Mouse (Mus musculus): ENCODE data around the gene Dbn1. TPM values are rescaled to one million over a fixed set of nuclear protein-coding genes. Genes with fewer than 3 reads are reported as not detected.

Dbn1 gene
- polyA plus RNA-seq, 1 experiment from 2014 or later = 104 TPM

DNA sequence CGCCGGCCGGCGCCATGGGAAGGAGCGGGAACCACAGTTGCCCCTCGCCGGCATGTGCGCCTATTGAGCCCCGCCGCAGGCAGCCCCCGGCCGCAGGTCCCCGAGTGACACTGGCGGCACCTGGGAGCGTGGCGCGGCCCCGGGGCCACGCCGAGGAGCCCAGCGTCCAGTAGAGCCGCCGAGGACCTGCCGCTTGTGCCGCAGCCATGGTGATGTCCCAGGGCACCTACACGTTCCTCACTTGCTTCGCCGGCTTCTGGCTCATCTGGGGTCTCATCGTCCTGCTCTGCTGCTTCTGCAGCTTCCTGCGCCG, 16.1 kb downstream of the Dbn1 start:
- peak overlapping the region; percentile 63 for H3K9ac ChIP-seq (ENCODE audit: low read depth, low read length)
- peak; percentile 23 for ATAC-seq (replicated peaks; ENCODE audit: low FRiP score, low read depth)
- H3K27ac ChIP-seq = no peak overlapping the region
- H3K4me3 ChIP-seq (replicated peaks; ENCODE audit: low read depth, low read length) = peak overlapping the region; percentile 64
- no peak for DNase-seq (ENCODE audit: low spot score)
- H3K4me2 ChIP-seq (ENCODE audit: low read length) = peak overlapping the region; percentile 99
- H3K27me3 ChIP-seq (ENCODE audit: insufficient read depth, low read length) = no peaks in the 10 kb centered on the region
- WGBS = 0% methylated on average over 16 of the region's 31 CpGs
- no peak for TF ChIP-seq CTCF (IDR thresholded peaks at IDR 0.05; ENCODE audit: low read depth)
- H3K36me3 ChIP-seq (ENCODE audit: insufficient read depth, low read length) = peaks cover 18% of the 10 kb centered on the region
- peaks cover 6% of the 10 kb centered on the region; the same call in 1 of the 2 replicates for H3K4me1 ChIP-seq (replicated peaks; ENCODE audit: insufficient read depth, low read length)
- H3K9me3 ChIP-seq (replicated peaks; ENCODE audit: low read length) = no peaks in the 10 kb centered on the region

DNA sequence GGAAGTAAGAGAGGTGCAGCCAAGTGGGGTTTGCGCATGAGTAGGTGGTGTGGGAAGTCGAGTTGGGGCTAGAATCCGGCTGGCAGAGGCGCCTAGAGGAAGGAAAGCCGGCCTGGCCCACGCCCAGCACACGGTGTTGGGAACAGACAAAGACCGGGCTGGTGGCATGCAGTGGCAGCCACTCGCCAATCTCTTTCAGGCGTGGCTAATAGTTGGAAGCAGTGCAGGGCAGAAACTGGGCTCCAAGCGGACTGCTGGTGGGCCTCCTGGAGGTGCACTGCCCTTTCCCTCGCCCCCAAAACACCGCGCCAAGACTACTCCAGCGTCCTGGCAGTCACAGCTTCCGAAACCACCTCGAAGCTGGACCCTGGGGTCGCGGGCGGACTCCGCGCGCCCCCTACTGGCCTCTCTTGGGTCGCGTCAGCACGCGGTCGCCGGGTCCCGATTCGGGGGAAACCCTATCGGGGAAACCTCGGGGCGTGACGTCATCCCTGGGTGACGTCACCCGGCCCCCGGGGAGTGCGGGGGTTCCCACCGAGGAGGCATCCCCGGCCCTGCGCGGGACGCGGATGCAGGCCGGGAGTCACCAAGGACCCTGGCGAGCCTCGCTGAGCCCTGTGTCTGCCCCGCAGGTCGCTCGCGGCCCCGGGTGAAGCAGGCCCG, 16.6 kb downstream of the Dbn1 start:
- Histone ChIP-seq H3K36me3 (ENCODE audit: insufficient read depth, low read length) (peaks cover 13% of the 10 kb centered on the region; the same call in 1 of the 2 replicates), H3K9me3 (replicated peaks; ENCODE audit: low read length) (no peaks in the 10 kb centered on the region), H3K4me2 (ENCODE audit: low read length) (peak overlapping the region; percentile 99), H3K4me1 (replicated peaks; ENCODE audit: insufficient read depth, low read length) (peaks cover 6% of the 10 kb centered on the region; the same call in 1 of the 2 replicates), H3K4me3 (replicated peaks; ENCODE audit: low read depth, low read length) (peak overlapping the region; percentile 64), H3K9ac (ENCODE audit: low read depth, low read length) (peak overlapping the region; percentile 63), H3K27ac (no peak overlapping the region), H3K27me3 (ENCODE audit: insufficient read depth, low read length) (no peaks in the 10 kb centered on the region)
- peak; percentile 91 for TF ChIP-seq CTCF (IDR thresholded peaks at IDR 0.05; ENCODE audit: low read depth)
- 1% methylated on average over 53 of the region's 54 CpGs for WGBS
- DNase-seq (ENCODE audit: low spot score) (peak; percentile 92), ATAC-seq (replicated peaks; ENCODE audit: low FRiP score, low read depth) (peak; percentile 66)

DNA sequence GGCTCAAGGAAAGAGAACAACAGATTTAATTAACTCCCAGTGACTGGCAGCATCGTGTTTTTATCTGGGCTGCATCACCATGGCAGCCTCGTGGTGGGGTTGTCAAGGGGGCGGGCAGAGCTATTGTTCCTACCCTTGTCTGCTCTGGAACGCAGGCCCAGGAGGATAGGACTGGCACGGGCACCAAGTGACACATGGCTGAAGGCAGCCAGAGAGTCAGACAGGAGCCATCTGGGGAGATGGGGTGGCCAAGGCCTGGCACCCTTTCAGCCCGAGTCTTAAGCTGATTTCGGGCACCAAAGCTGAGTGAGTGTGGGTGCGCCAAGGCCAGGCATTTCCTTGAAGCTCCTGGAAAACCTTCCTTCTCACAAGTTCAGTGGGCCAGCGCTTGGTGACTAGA, 17.5 kb downstream of the Dbn1 start:
- peaks cover 6% of the 10 kb centered on the region; the same call in 1 of the 2 replicates for H3K4me1 ChIP-seq (replicated peaks; ENCODE audit: insufficient read depth, low read length)
- ATAC-seq (replicated peaks; ENCODE audit: low FRiP score, low read depth) (no peak), DNase-seq (ENCODE audit: low spot score) (no peak)
- no peaks in the 10 kb centered on the region for H3K9me3 ChIP-seq (replicated peaks; ENCODE audit: low read length)
- TF ChIP-seq CTCF (IDR thresholded peaks at IDR 0.05; ENCODE audit: low read depth) = no peak
- no peak overlapping the region for H3K27ac ChIP-seq
- no peak overlapping the region for H3K4me3 ChIP-seq (replicated peaks; ENCODE audit: low read depth, low read length)
- H3K36me3 ChIP-seq (ENCODE audit: insufficient read depth, low read length) = 0 out of 2 replicates have a peak, but pooled peaks cover 7% of the 10 kb centered on the region
- 74% methylated on average over 9 of the region's 9 CpGs for WGBS
- H3K27me3 ChIP-seq (ENCODE audit: insufficient read depth, low read length) = no peaks in the 10 kb centered on the region
- H3K4me2 ChIP-seq (ENCODE audit: low read length) = no peak overlapping the region
- H3K9ac ChIP-seq (ENCODE audit: low read depth, low read length) = no peak overlapping the region

DNA sequence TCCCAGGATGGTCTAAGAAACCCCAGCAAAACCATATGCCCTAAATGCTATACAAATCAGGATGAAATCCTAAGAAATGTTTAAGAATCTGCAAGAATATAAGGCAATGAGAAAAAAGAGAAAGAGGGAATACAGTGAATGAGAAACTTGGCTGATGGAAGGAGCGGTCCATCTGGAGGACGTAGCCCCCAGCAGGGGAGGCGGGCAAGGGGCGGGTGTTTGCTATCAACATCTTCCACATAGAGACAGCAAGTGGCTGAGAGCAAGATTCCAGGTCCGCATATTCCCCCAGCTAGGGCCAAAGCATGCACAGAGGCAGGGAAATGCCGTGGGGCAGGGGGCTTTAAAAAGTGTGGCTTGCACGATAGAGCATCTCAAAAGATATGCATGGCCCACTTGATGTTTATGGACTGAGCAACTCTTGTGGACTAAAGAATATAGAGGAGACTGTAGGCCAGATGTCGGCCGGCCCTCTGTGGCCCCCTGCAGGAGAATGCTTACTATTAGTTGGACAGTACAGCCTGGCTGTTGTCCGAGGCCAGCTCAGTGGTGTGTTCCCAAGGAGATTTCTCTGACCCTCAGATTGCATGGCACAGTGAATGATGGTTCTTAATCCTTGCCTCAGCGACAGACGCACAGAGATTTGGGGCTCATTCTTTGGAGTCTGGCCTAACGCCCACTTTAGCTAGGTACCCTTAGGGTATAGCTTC, 18.9 kb downstream of the Dbn1 start:
- WGBS = 47% methylated on average over 13 of the region's 13 CpGs

DNA sequence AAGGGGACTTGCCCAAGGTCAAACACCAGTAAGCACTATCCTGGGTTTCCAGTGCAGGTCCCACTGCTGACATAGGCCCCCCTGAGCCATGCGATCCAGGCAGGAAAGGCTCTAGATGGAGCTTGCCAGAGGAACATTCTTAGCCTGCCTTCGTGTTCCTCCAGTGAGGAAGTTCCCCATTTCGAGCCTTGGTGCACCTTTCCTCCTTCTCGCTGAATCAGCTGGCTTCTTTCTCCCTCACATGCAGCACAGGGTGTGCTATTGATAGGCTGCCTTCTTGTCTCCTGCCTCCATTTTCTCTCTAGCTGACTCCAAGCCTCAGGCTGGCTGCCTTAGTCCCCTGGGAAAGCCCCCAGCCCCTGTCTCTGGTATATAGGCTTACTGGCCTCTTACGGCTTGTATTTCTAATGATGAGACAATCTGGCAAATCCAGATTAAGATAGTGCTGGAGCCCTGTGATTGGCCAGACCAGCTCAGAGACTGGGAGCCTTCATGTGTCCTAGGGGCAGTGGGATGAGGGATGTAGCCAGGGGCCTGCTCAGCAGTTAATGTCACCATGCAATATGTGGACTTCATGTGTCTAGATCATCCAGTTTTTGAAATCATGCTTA, 22.0 kb downstream of the Dbn1 start:
- Histone ChIP-seq H3K4me2 (ENCODE audit: low read length) (no peak overlapping the region), H3K36me3 (ENCODE audit: insufficient read depth, low read length) (0 out of 2 replicates have a peak, but pooled peaks cover 1% of the 10 kb centered on the region), H3K9ac (ENCODE audit: low read depth, low read length) (no peak overlapping the region), H3K9me3 (replicated peaks; ENCODE audit: low read length) (no peaks in the 10 kb centered on the region), H3K27ac (no peak overlapping the region), H3K4me3 (replicated peaks; ENCODE audit: low read depth, low read length) (no peak overlapping the region), H3K27me3 (ENCODE audit: insufficient read depth, low read length) (no peaks in the 10 kb centered on the region), H3K4me1 (replicated peaks; ENCODE audit: insufficient read depth, low read length) (peaks cover 14% of the 10 kb centered on the region)
- ATAC-seq (replicated peaks; ENCODE audit: low FRiP score, low read depth) (no peak), DNase-seq (ENCODE audit: low spot score) (no peak)
- no peak for TF ChIP-seq CTCF (IDR thresholded peaks at IDR 0.05; ENCODE audit: low read depth)
- 81% methylated on average over 5 of the region's 5 CpGs for WGBS

More for the DNA sequence above, 18.9 kb downstream of the Dbn1 start:
- peak; percentile 69 for TF ChIP-seq CTCF (IDR thresholded peaks at IDR 0.05; ENCODE audit: low read depth)
- DNase-seq (ENCODE audit: low spot score) (peak; percentile 83), ATAC-seq (replicated peaks; ENCODE audit: low FRiP score, low read depth) (no peak)
- Histone ChIP-seq H3K4me3 (replicated peaks; ENCODE audit: low read depth, low read length) (no peak overlapping the region), H3K36me3 (ENCODE audit: insufficient read depth, low read length) (no peaks in the 10 kb centered on the region), H3K9ac (ENCODE audit: low read depth, low read length) (no peak overlapping the region), H3K9me3 (replicated peaks; ENCODE audit: low read length) (no peaks in the 10 kb centered on the region), H3K4me2 (ENCODE audit: low read length) (no peak overlapping the region), H3K27me3 (ENCODE audit: insufficient read depth, low read length) (no peaks in the 10 kb centered on the region), H3K27ac (no peak overlapping the region), H3K4me1 (replicated peaks; ENCODE audit: insufficient read depth, low read length) (peaks cover 12% of the 10 kb centered on the region; the same call in 1 of the 2 replicates)

DNA sequence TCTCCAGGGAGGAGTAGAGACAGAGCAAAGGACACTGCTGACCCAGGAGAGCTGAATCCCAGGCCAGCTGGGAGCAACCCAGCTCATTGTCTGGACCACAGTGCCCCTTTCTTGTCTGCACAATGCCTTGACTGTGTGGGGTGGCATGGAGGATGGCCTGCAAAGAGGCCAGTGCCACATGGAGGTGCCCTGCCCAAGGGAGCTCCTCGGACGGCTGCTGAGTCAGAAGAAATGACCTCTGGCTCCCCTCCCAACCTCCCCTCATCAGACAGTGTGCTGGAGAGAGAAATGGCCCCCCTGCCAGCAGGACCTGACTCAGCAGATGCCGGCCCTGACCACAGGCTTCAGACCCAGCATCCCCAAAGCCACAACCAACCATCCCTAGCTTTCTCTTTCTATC, 22.7 kb downstream of the Dbn1 start:
- Histone ChIP-seq H3K4me3 (replicated peaks; ENCODE audit: low read depth, low read length) (no peak overlapping the region), H3K27ac (no peak overlapping the region), H3K4me2 (ENCODE audit: low read length) (0 out of 2 replicates have a peak overlapping the region, but pooled peaks have one; percentile 98), H3K9ac (ENCODE audit: low read depth, low read length) (no peak overlapping the region), H3K4me1 (replicated peaks; ENCODE audit: insufficient read depth, low read length) (peaks cover 12% of the 10 kb centered on the region; the same call in 1 of the 2 replicates), H3K27me3 (ENCODE audit: insufficient read depth, low read length) (no peaks in the 10 kb centered on the region), H3K9me3 (replicated peaks; ENCODE audit: low read length) (no peaks in the 10 kb centered on the region), H3K36me3 (ENCODE audit: insufficient read depth, low read length) (0 out of 2 replicates have a peak, but pooled peaks cover 5% of the 10 kb centered on the region)
- DNase-seq (ENCODE audit: low spot score) = no peak
- WGBS = 24% methylated on average over 3 of the region's 3 CpGs
- ATAC-seq (replicated peaks; ENCODE audit: low FRiP score, low read depth) = no peak
- no peak for TF ChIP-seq CTCF (IDR thresholded peaks at IDR 0.05; ENCODE audit: low read depth)

Measured in kidney, postnatal 0 days (tissue).